Mouse (Mus musculus) embryo, embryonic 10.5 days (tissue): ENCODE measurements around the gene Jakmip3.

Experiments used
- DNase-seq: peaks from one replicate; pipeline ENCODE4 v3.0.0-alpha.2; 2015; ENCODE audit warnings: low spot score

Jakmip3 gene

GRCm38 (mm10) chr7:138940612-138941461 lies at the start of gene Jakmip3:
Gene Jakmip3 (plus strand): TSS chr7:138940730.
- peak; percentile 18 for DNase-seq

- DNase-seq = no peak
Measured at GRCm38 (mm10) chr7:138898122-138898521, 42.4 kb upstream of the Jakmip3 start.

- no peak for DNase-seq
Measured at GRCm38 (mm10) chr7:138898743-138899142, 41.8 kb upstream of the Jakmip3 start.

- no peak for DNase-seq
Measured at GRCm38 (mm10) chr7:138903886-138904435, 36.6 kb upstream of the Jakmip3 start.

- no peak for DNase-seq
Measured at GRCm38 (mm10) chr7:138906441-138906840, 34.1 kb upstream of the Jakmip3 start.

- peak; percentile 79 for DNase-seq
Measured at GRCm38 (mm10) chr7:138907043-138907442, 33.5 kb upstream of the Jakmip3 start.

- peak; percentile 23 for DNase-seq
Measured at GRCm38 (mm10) chr7:138907976-138908375, 32.6 kb upstream of the Jakmip3 start.

GRCm38 (mm10) chr7:138908768-138909276 lies 31.7 kb upstream of the Jakmip3 start:
- DNase-seq = peak; percentile 50

- DNase-seq = peak; percentile 92
Measured at GRCm38 (mm10) chr7:138909277-138910192, 31.0 kb upstream of the Jakmip3 start, which contains the start of gene Bnip3. Gene Bnip3 (minus strand): TSS chr7:138909519.

GRCm38 (mm10) chr7:138910193-138910562 lies 30.4 kb upstream of the Jakmip3 start:
- peak; percentile 30 for DNase-seq

- no peak for DNase-seq
Measured at GRCm38 (mm10) chr7:138913616-138914015, 26.9 kb upstream of the Jakmip3 start.

- peak; percentile 52 for DNase-seq
Measured at GRCm38 (mm10) chr7:138919156-138919944, 21.2 kb upstream of the Jakmip3 start.

- DNase-seq = no peak
Measured at GRCm38 (mm10) chr7:138921611-138922010, 18.9 kb upstream of the Jakmip3 start.

- peak; percentile 66 for DNase-seq
Measured at GRCm38 (mm10) chr7:138923756-138924425, 16.6 kb upstream of the Jakmip3 start.

- no peak for DNase-seq
Measured at GRCm38 (mm10) chr7:138928456-138928855, 12.1 kb upstream of the Jakmip3 start.

- no peak for DNase-seq
Measured at GRCm38 (mm10) chr7:138934523-138934922, 6.0 kb upstream of the Jakmip3 start.

GRCm38 (mm10) chr7:138938991-138939390 lies 1.5 kb upstream of the Jakmip3 start:
- DNase-seq = no peak

GRCm38 (mm10) chr7:138940256-138940611 lies 296 bp upstream of the Jakmip3 start:
- DNase-seq = peak; percentile 47

GRCm38 (mm10) chr7:138941571-138941970 lies 1.0 kb downstream of the Jakmip3 start:
- no peak for DNase-seq

GRCm38 (mm10) chr7:138942301-138942700 lies 1.8 kb downstream of the Jakmip3 start:
- no peak for DNase-seq

- DNase-seq = no peak
Measured at GRCm38 (mm10) chr7:138945668-138946067, 5.1 kb downstream of the Jakmip3 start.
